Mouse (Mus musculus): Measurements from ENCODE around the gene 3110082I17Rik. TPM values are rescaled to one million over a fixed set of nuclear protein-coding genes. Genes with fewer than 3 reads are reported as not detected.

Gene 3110082I17Rik
- polyA plus RNA-seq, 1 experiment from 2014 or later: 35.6 TPM

- ATAC-seq (ENCODE audit: insufficient number of reproducible peaks, insufficient read depth, low FRiP score, low TSS enrichment, low read depth): no peak
- Histone ChIP-seq H3K27me3 (no peaks in the 10 kb centered on the region), H3K9me3 (no peaks in the 10 kb centered on the region), H3K36me3 (0 out of 2 replicates have a peak, but pooled peaks cover 3% of the 10 kb centered on the region), H3K27ac (no peak overlapping the region), H3K4me3 (no peak overlapping the region), H3K9ac (no peak overlapping the region), H3K4me1 (peaks cover 7% of the 10 kb centered on the region; the same call in 1 of the 2 replicates), H3K4me2 (no peak overlapping the region)
- WGBS: 55% methylated on average over 8 of the region's 8 CpGs
Measured at GRCm38 (mm10) chr5:139434940-139435339, 25.4 kb downstream of the 3110082I17Rik start.

- H3K4me1 ChIP-seq: peaks cover 15% of the 10 kb centered on the region; the same call in 1 of the 2 replicates
- no peak overlapping the region for H3K9ac ChIP-seq
- H3K9me3 ChIP-seq: no peaks in the 10 kb centered on the region
- H3K27me3 ChIP-seq: no peaks in the 10 kb centered on the region
- no peak for ATAC-seq (ENCODE audit: insufficient number of reproducible peaks, insufficient read depth, low FRiP score, low TSS enrichment, low read depth)
- H3K27ac ChIP-seq: no peak overlapping the region
- H3K4me2 ChIP-seq: no peak overlapping the region
- WGBS: 74% methylated on average over 9 of the region's 9 CpGs
- 0 out of 2 replicates have a peak, but pooled peaks cover 3% of the 10 kb centered on the region for H3K36me3 ChIP-seq
- H3K4me3 ChIP-seq: no peak overlapping the region
Measured at GRCm38 (mm10) chr5:139433842-139434568, 26.3 kb downstream of the 3110082I17Rik start.

- H3K9ac ChIP-seq: no peak overlapping the region
- WGBS: 57% methylated on average over 7 of the region's 7 CpGs
- H3K4me3 ChIP-seq: no peak overlapping the region
- H3K4me1 ChIP-seq: peaks cover 15% of the 10 kb centered on the region; the same call in 1 of the 2 replicates
- no peaks in the 10 kb centered on the region for H3K27me3 ChIP-seq
- no peak for ATAC-seq (ENCODE audit: insufficient number of reproducible peaks, insufficient read depth, low FRiP score, low TSS enrichment, low read depth)
- H3K4me2 ChIP-seq: no peak overlapping the region
- no peak overlapping the region for H3K27ac ChIP-seq
- H3K9me3 ChIP-seq: no peaks in the 10 kb centered on the region
- 0 out of 2 replicates have a peak, but pooled peaks cover 3% of the 10 kb centered on the region for H3K36me3 ChIP-seq
Measured at GRCm38 (mm10) chr5:139432747-139433508, 27.4 kb downstream of the 3110082I17Rik start.

GRCm38 (mm10) chr5:139432333-139432732 is 28.0 kb downstream of the 3110082I17Rik start:
- no peak for ATAC-seq (ENCODE audit: insufficient number of reproducible peaks, insufficient read depth, low FRiP score, low TSS enrichment, low read depth)
- Histone ChIP-seq H3K36me3 (0 out of 2 replicates have a peak, but pooled peaks cover 3% of the 10 kb centered on the region), H3K27ac (no peak overlapping the region), H3K4me3 (no peak overlapping the region), H3K9me3 (no peaks in the 10 kb centered on the region), H3K9ac (no peak overlapping the region), H3K27me3 (no peaks in the 10 kb centered on the region), H3K4me1 (peaks cover 15% of the 10 kb centered on the region; the same call in 1 of the 2 replicates), H3K4me2 (no peak overlapping the region)
- 60% methylated on average over 6 of the region's 6 CpGs for WGBS

GRCm38 (mm10) chr5:139429818-139430341 is 30.4 kb downstream of the 3110082I17Rik start:
- Histone ChIP-seq H3K27me3 (no peaks in the 10 kb centered on the region), H3K27ac (no peak overlapping the region), H3K4me2 (no peak overlapping the region), H3K9me3 (no peaks in the 10 kb centered on the region), H3K4me1 (peaks cover 15% of the 10 kb centered on the region; the same call in 1 of the 2 replicates), H3K4me3 (no peak overlapping the region), H3K36me3 (peaks cover 3% of the 10 kb centered on the region; the same call in 1 of the 2 replicates), H3K9ac (no peak overlapping the region)
- no peak for ATAC-seq (ENCODE audit: insufficient number of reproducible peaks, insufficient read depth, low FRiP score, low TSS enrichment, low read depth)
- WGBS: 41% methylated on average over 12 of the region's 12 CpGs

- Histone ChIP-seq H3K27me3 (no peaks in the 10 kb centered on the region), H3K4me1 (peaks cover 19% of the 10 kb centered on the region), H3K27ac (no peak overlapping the region), H3K9ac (no peak overlapping the region), H3K4me2 (no peak overlapping the region), H3K4me3 (no peak overlapping the region), H3K36me3 (peaks cover 3% of the 10 kb centered on the region; the same call in 1 of the 2 replicates), H3K9me3 (no peaks in the 10 kb centered on the region)
- no peak for ATAC-seq (ENCODE audit: insufficient number of reproducible peaks, insufficient read depth, low FRiP score, low TSS enrichment, low read depth)
- 84% methylated on average over 9 of the region's 9 CpGs for WGBS
Measured at GRCm38 (mm10) chr5:139427989-139428388, 32.3 kb downstream of the 3110082I17Rik start.

GRCm38 (mm10) chr5:139427001-139427400 is 33.3 kb downstream of the 3110082I17Rik start:
- Histone ChIP-seq H3K4me1 (peaks cover 20% of the 10 kb centered on the region), H3K4me2 (no peak overlapping the region), H3K27me3 (no peaks in the 10 kb centered on the region), H3K27ac (no peak overlapping the region), H3K9me3 (no peaks in the 10 kb centered on the region), H3K9ac (no peak overlapping the region), H3K4me3 (no peak overlapping the region), H3K36me3 (peaks cover 3% of the 10 kb centered on the region; the same call in 1 of the 2 replicates)
- 90% methylated on average over 9 of the region's 9 CpGs for WGBS
- ATAC-seq (ENCODE audit: insufficient number of reproducible peaks, insufficient read depth, low FRiP score, low TSS enrichment, low read depth): no peak

- no peak overlapping the region for H3K4me2 ChIP-seq
- no peak overlapping the region for H3K4me3 ChIP-seq
- H3K27ac ChIP-seq: no peak overlapping the region
- no peaks in the 10 kb centered on the region for H3K27me3 ChIP-seq
- H3K36me3 ChIP-seq: peaks cover 3% of the 10 kb centered on the region; the same call in 1 of the 2 replicates
- no peak for ATAC-seq (ENCODE audit: insufficient number of reproducible peaks, insufficient read depth, low FRiP score, low TSS enrichment, low read depth)
- H3K9ac ChIP-seq: no peak overlapping the region
- 77% methylated on average over 9 of the region's 9 CpGs for WGBS
- H3K9me3 ChIP-seq: no peaks in the 10 kb centered on the region
- H3K4me1 ChIP-seq: peaks cover 15% of the 10 kb centered on the region
Measured at GRCm38 (mm10) chr5:139425198-139425597, 35.1 kb downstream of the 3110082I17Rik start.

GRCm38 (mm10) chr5:139423026-139423865 is 37.1 kb downstream of the 3110082I17Rik start, which contains the start of gene Gper1:
Gene Gper1 (plus strand): TSS chr5:139423151.
- Histone ChIP-seq H3K9me3 (no peaks in the 10 kb centered on the region), H3K36me3 (peaks cover 3% of the 10 kb centered on the region; the same call in 1 of the 2 replicates), H3K9ac (peak within 1 kb of the TSS; percentile 58), H3K4me1 (peaks cover 10% of the 10 kb centered on the region), H3K27ac (no peak within 1 kb of the TSS; the same call in 1 of the 2 replicates), H3K4me3 (peak within 1 kb of the TSS; percentile 23; the same call in 1 of the 2 replicates), H3K27me3 (no peaks in the 10 kb centered on the region), H3K4me2 (peak within 1 kb of the TSS; percentile 47)
- no peak for ATAC-seq (ENCODE audit: insufficient number of reproducible peaks, insufficient read depth, low FRiP score, low TSS enrichment, low read depth)
- WGBS: 60% methylated on average over 21 of the region's 21 CpGs

- H3K36me3 ChIP-seq: peaks cover 9% of the 10 kb centered on the region
- H3K27ac ChIP-seq: no peak overlapping the region
- peaks cover 10% of the 10 kb centered on the region for H3K4me1 ChIP-seq
- no peak for ATAC-seq (ENCODE audit: insufficient number of reproducible peaks, insufficient read depth, low FRiP score, low TSS enrichment, low read depth)
- WGBS: 43% methylated on average over 3 of the region's 3 CpGs
- 0 out of 2 replicates have a peak, but pooled peaks cover 3% of the 10 kb centered on the region for H3K9me3 ChIP-seq
- no peaks in the 10 kb centered on the region for H3K27me3 ChIP-seq
- no peak overlapping the region for H3K4me2 ChIP-seq
- H3K9ac ChIP-seq: no peak overlapping the region
- H3K4me3 ChIP-seq: no peak overlapping the region
Measured at GRCm38 (mm10) chr5:139418633-139419032, 41.7 kb downstream of the 3110082I17Rik start.

Data from embryonic facial prominence, embryonic 13.5 days (tissue).